Mouse (Mus musculus): ENCODE results near the gene Ubash3b.

The Ubash3b gene

GRCm38 (mm10) chr9:41091187-41091586, 70.3 kb downstream of the Ubash3b start:
- DNase-seq (ENCODE audit: low spot score) = no peak

- DNase-seq (ENCODE audit: low spot score) = no peak
Measured at GRCm38 (mm10) chr9:41087831-41088383, 73.6 kb downstream of the Ubash3b start.

GRCm38 (mm10) chr9:41084191-41084901, 77.2 kb downstream of the Ubash3b start:
- peak; percentile 14 for DNase-seq (ENCODE audit: low spot score)

- DNase-seq (ENCODE audit: low spot score) = no peak
Measured at GRCm38 (mm10) chr9:41083386-41084055, 78.0 kb downstream of the Ubash3b start.

GRCm38 (mm10) chr9:41082891-41083290, 78.6 kb downstream of the Ubash3b start:
- DNase-seq (ENCODE audit: low spot score) = no peak

GRCm38 (mm10) chr9:41080877-41081276, 80.6 kb downstream of the Ubash3b start:
- no peak for DNase-seq (ENCODE audit: low spot score)

GRCm38 (mm10) chr9:41079428-41080155, 81.9 kb downstream of the Ubash3b start:
- DNase-seq (ENCODE audit: low spot score) = no peak

- DNase-seq (ENCODE audit: low spot score) = no peak
Measured at GRCm38 (mm10) chr9:41078198-41078597, 83.3 kb downstream of the Ubash3b start.

- no peak for DNase-seq (ENCODE audit: low spot score)
Measured at GRCm38 (mm10) chr9:41076150-41076549, 85.3 kb downstream of the Ubash3b start.

GRCm38 (mm10) chr9:41075528-41075927, 86.0 kb downstream of the Ubash3b start:
- no peak for DNase-seq (ENCODE audit: low spot score)

GRCm38 (mm10) chr9:41073196-41074009, 88.1 kb downstream of the Ubash3b start:
- DNase-seq (ENCODE audit: low spot score) = no peak

- DNase-seq (ENCODE audit: low spot score) = no peak
Measured at GRCm38 (mm10) chr9:41072786-41073185, 88.7 kb downstream of the Ubash3b start.

- no peak for DNase-seq (ENCODE audit: low spot score)
Measured at GRCm38 (mm10) chr9:41071906-41072511, 89.5 kb downstream of the Ubash3b start.

- DNase-seq (ENCODE audit: low spot score) = no peak
Measured at GRCm38 (mm10) chr9:41070761-41071181, 90.7 kb downstream of the Ubash3b start.

- DNase-seq (ENCODE audit: low spot score) = no peak
Measured at GRCm38 (mm10) chr9:41069509-41069908, 92.0 kb downstream of the Ubash3b start.

GRCm38 (mm10) chr9:41061446-41061845, 100.1 kb downstream of the Ubash3b start:
- no peak for DNase-seq (ENCODE audit: low spot score)

- DNase-seq (ENCODE audit: low spot score) = no peak
Measured at GRCm38 (mm10) chr9:41060617-41061016, 100.9 kb downstream of the Ubash3b start.

- no peak for DNase-seq (ENCODE audit: low spot score)
Measured at GRCm38 (mm10) chr9:41058765-41059535, 102.5 kb downstream of the Ubash3b start.

GRCm38 (mm10) chr9:41054166-41054565, 107.3 kb downstream of the Ubash3b start:
- DNase-seq (ENCODE audit: low spot score) = no peak

GRCm38 (mm10) chr9:41053478-41053877, 108.0 kb downstream of the Ubash3b start:
- DNase-seq (ENCODE audit: low spot score) = no peak
